Comparison of ENCODE assay signal across 7 mouse cellular contexts in genomic region chr16:38522129-38523084, GRCm38 (mm10). TPM values are rescaled to one million over a fixed set of nuclear protein-coding genes. Genes with fewer than 3 reads are reported as not detected.
DNase-seq lines count a peak whose midpoint lies in the region; ATAC-seq lines count a peak whose summit lies in the region.

Gene Timmdc1 (minus strand): TSS chr16:38522663.

- under 1% methylated on average over 73 of the region's 73 CpGs for WGBS in embryonic facial prominence, embryonic 12.5 days
- under 1% methylated on average over 73 of the region's 73 CpGs for WGBS in limb, embryonic 11.5 days
- under 1% methylated on average over 73 of the region's 73 CpGs for WGBS in midbrain, embryonic 14.5 days

- no peaks in the 10 kb centered on the region for H3K9me3 ChIP-seq in embryonic facial prominence, embryonic 12.5 days
- H3K9me3 ChIP-seq in limb, embryonic 11.5 days (ENCODE audit: control insufficient read depth, low read length), result no peaks in the 10 kb centered on the region
- no peaks in the 10 kb centered on the region for H3K9me3 ChIP-seq in midbrain, embryonic 14.5 days (ENCODE audit: control insufficient read depth, low read length)

- peaks cover 34% of the 10 kb centered on the region for H3K36me3 ChIP-seq in embryonic facial prominence, embryonic 12.5 days
- peaks cover 8% of the 10 kb centered on the region; the same call in 1 of the 2 replicates for H3K36me3 ChIP-seq in limb, embryonic 11.5 days (ENCODE audit: control insufficient read depth, insufficient read depth, low read length)
- H3K36me3 ChIP-seq in midbrain, embryonic 14.5 days (ENCODE audit: control insufficient read depth, insufficient read depth, low read length), result peaks cover 45% of the 10 kb centered on the region

- DNase-seq in adrenal gland, postnatal 25 days, result peak; percentile 96
- DNase-seq in heart, adult 11 months, result peak; percentile 100
- DNase-seq in kidney, adult 18-20 months, result peak; percentile 97
- peak; percentile 97 for DNase-seq in limb, embryonic 11.5 days (ENCODE audit: low spot score)
- peak; percentile 98 for DNase-seq in midbrain, embryonic 14.5 days
- peak; percentile 93 to 96 for DNase-seq in spleen, adult 18-20 months

- H3K9ac ChIP-seq in embryonic facial prominence, embryonic 12.5 days, result peak within 1 kb of the TSS; percentile 91
- H3K9ac ChIP-seq in limb, embryonic 11.5 days (ENCODE audit: low read length), result peak within 1 kb of the TSS; percentile 92
- peak within 1 kb of the TSS; percentile 95 for H3K9ac ChIP-seq in midbrain, embryonic 14.5 days (replicated peaks; ENCODE audit: low read length)

- H3K4me2 ChIP-seq in embryonic facial prominence, embryonic 12.5 days (replicated peaks), result peak within 1 kb of the TSS; percentile 47
- H3K4me2 ChIP-seq in limb, embryonic 11.5 days (ENCODE audit: low read depth, severe bottlenecking), result peak within 1 kb of the TSS; percentile 45
- H3K4me2 ChIP-seq in midbrain, embryonic 14.5 days (ENCODE audit: low read length), result peak within 1 kb of the TSS; percentile 68

- peak within 1 kb of the TSS; percentile 91 for H3K4me3 ChIP-seq in embryonic facial prominence, embryonic 12.5 days
- H3K4me3 ChIP-seq in limb, embryonic 11.5 days (ENCODE audit: low read depth, low read length), result peak within 1 kb of the TSS; percentile 87
- peak within 1 kb of the TSS; percentile 96 for H3K4me3 ChIP-seq in midbrain, embryonic 14.5 days (replicated peaks; ENCODE audit: low read depth, low read length)

- peaks cover 4% of the 10 kb centered on the region; the same call in 1 of the 2 replicates for H3K4me1 ChIP-seq in embryonic facial prominence, embryonic 12.5 days
- H3K4me1 ChIP-seq in limb, embryonic 11.5 days (ENCODE audit: control insufficient read depth, insufficient read depth, low read length), result no peaks in the 10 kb centered on the region
- peaks cover 14% of the 10 kb centered on the region for H3K4me1 ChIP-seq in midbrain, embryonic 14.5 days (ENCODE audit: control insufficient read depth, insufficient read depth, low read length)

- peak; percentile 95 for ATAC-seq in embryonic facial prominence, embryonic 12.5 days (ENCODE audit: insufficient number of reproducible peaks, insufficient read depth, low FRiP score, low TSS enrichment)
- peak; percentile 96 for ATAC-seq in limb, embryonic 11.5 days (ENCODE audit: insufficient number of reproducible peaks, low FRiP score, low TSS enrichment, low read depth)
- peak; percentile 97 for ATAC-seq in midbrain, embryonic 14.5 days (ENCODE audit: low FRiP score, low TSS enrichment)

- no peaks in the 10 kb centered on the region for H3K27me3 ChIP-seq in embryonic facial prominence, embryonic 12.5 days
- H3K27me3 ChIP-seq in limb, embryonic 11.5 days (ENCODE audit: control insufficient read depth, insufficient read depth, low read length), result no peaks in the 10 kb centered on the region
- H3K27me3 ChIP-seq in midbrain, embryonic 14.5 days (ENCODE audit: control insufficient read depth, insufficient read depth, low read length), result no peaks in the 10 kb centered on the region

- peak within 1 kb of the TSS; percentile 94 for H3K27ac ChIP-seq in embryonic facial prominence, embryonic 12.5 days
- H3K27ac ChIP-seq in limb, embryonic 11.5 days (replicated peaks; ENCODE audit: low read depth, low read length), result peak within 1 kb of the TSS; percentile 70; the same call in 1 of the 2 replicates
- H3K27ac ChIP-seq in midbrain, embryonic 14.5 days (replicated peaks; ENCODE audit: low read depth, low read length), result peak within 1 kb of the TSS; percentile 86

RNA-seq across cellular contexts. Expression of gene Timmdc1, which starts in this region (rescaled TPM):
- total RNA-seq in adrenal gland, postnatal 25 days (2021), result 39.1 and 44.3 TPM in 2 replicates
- 29.2 and 31.0 TPM in 2 replicates for polyA plus RNA-seq in embryonic facial prominence, embryonic 12.5 days (2016; fragmentation: Nextera tagmentation; extraction: Ambion mirVana)
- 25.1 and 28.9 TPM in 2 replicates for polyA plus RNA-seq in limb, embryonic 11.5 days (2014; fragmentation: Nextera tagmentation; extraction: Ambion mirVana)
- 28.5 and 28.9 TPM in 2 replicates for polyA plus RNA-seq in midbrain, embryonic 14.5 days (2014; fragmentation: Nextera tagmentation; extraction: Ambion mirVana)

Comparison
In these comparisons a context has a peak if more than half of its experiments do, and no peak if none do; other contexts are left out.
1. Peak in every context shown above with its lines: DNase-seq, ATAC-seq, H3K4me3 ChIP-seq and H3K27ac ChIP-seq.